Mouse (Mus musculus) adrenal gland, adult 2 months (tissue): Measurements from ENCODE around the gene Eme2. TPM values are rescaled to one million over a fixed set of nuclear protein-coding genes. Genes with fewer than 3 reads are reported as not detected.

Source experiments
- DNase-seq: peaks from one replicate; pipeline ENCODE4 v3.0.0; 2021
- polyA plus RNA-seq: library from polyadenylated mRNA; depleted of rRNA; stranded (reverse); fragments of >200 nt; gene quantifications from 2 replicates; pipeline ENCODE4 v1.2.3, GENCODE M21; 2012
- total RNA-seq, 2 experiments: library from RNA; stranded (reverse); gene quantifications; 2 replicates each; pipeline ENCODE4 v1.2.3; 2021

Gene Eme2
- total and polyA plus RNA-seq, 3 experiments = 39.9 to 58.3 (median 48.0) TPM

GRCm38 (mm10) chr17:24896241-24896992, 1.5 kb upstream of the Eme2 start, which contains the start of gene Nme3:
Gene Nme3, plus strand, starts transcription at chr17:24896500.
- peak; percentile 92 for DNase-seq

GRCm38 (mm10) chr17:24895571-24896240, 819 bp upstream of the Eme2 start:
- DNase-seq = peak; percentile 88

DNA sequence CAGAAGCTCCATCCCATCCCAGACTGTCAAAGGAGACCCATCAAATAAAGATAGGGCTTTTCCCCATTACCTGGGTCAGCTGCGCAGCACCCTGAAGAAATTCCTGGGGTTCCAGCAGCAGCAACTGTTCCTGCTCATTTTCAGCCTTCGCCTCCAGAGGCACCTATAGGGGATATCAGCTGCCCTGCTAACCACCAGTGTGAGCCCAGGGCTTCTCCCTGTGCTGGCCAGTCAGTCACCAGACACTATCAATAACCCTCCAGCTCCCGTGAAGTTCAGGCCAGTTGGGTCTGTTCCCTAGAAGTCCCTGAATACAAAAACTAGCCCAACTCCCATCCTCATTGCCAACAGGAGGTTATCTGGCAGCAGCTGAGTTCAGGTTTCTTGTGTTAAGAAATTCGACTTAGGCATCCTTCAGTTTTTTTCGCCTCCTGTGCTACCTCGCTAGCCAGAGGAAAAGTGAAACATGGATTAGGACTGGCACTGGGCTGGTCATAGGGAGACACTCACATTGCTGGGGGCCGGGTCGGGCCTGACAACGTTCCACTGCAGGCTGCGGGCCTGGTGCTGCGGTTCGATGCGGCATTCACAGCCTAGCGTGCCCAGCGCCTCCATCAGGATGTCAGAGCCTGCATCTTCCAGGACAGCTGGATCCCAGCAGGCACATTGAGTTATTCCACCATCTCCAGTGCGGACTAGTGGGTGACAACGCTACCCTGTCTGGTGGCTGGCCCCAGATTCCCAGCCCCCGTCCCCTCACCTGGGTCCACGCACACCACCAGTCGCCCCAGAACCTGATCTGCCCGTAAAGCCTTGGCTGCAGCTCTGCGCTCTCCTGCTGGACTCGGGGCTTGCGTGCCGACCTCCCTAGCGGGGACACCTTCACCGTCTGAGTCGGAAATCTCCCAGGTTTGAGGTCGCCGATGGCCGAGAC, 559 bp downstream of the Eme2 start:
- DNase-seq = peak; percentile 59

DNA sequence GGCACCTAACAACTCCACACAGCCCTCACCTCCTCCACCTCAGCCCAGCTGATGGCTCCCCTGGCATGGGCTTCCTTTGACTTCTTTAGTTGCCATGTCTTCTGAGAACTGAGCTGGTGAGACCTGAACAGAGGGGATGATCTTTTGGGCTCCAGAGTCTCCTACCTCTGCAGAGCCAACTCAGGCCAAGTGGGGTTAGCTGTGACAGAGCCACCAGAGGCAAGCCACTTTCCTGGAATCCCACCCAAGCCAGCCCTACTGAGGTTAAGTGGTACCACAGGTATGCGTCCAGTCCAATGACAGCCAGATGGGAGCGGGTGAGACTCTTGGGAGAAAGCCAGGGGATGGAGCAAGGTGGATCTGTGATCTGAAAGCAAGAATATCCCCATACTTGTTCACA, 1.6 kb downstream of the Eme2 start:
- no peak for DNase-seq

- DNase-seq = peak; percentile 6
Measured at GRCm38 (mm10) chr17:24892785-24893184, 2.1 kb downstream of the Eme2 start.

DNA sequence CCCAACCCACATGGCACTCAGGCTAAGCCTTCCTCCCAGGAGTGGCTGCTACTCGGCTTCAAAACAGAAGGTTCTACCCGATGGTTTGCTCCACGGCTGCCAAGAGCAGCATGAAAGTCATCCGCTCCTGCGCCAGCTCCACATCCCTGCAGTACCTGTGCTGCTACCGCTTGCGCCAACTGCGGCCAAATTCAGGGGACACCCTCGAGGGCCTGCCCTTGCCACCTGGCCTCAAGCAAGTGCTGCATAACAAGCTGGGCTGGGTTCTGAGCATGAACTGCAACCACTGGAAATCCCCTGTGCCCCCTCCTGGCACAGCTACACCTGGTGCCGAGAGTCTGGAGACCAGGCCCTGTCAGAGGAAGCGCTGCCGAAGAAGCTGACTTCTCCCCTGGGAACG, 3.6 kb downstream of the Eme2 start:
- DNase-seq = peak; percentile 29

- peak; percentile 29 for DNase-seq
Measured at GRCm38 (mm10) chr17:24890151-24891092, 4.5 kb downstream of the Eme2 start.

- no peak for DNase-seq
Measured at GRCm38 (mm10) chr17:24888862-24889261, 6.0 kb downstream of the Eme2 start.

DNA sequence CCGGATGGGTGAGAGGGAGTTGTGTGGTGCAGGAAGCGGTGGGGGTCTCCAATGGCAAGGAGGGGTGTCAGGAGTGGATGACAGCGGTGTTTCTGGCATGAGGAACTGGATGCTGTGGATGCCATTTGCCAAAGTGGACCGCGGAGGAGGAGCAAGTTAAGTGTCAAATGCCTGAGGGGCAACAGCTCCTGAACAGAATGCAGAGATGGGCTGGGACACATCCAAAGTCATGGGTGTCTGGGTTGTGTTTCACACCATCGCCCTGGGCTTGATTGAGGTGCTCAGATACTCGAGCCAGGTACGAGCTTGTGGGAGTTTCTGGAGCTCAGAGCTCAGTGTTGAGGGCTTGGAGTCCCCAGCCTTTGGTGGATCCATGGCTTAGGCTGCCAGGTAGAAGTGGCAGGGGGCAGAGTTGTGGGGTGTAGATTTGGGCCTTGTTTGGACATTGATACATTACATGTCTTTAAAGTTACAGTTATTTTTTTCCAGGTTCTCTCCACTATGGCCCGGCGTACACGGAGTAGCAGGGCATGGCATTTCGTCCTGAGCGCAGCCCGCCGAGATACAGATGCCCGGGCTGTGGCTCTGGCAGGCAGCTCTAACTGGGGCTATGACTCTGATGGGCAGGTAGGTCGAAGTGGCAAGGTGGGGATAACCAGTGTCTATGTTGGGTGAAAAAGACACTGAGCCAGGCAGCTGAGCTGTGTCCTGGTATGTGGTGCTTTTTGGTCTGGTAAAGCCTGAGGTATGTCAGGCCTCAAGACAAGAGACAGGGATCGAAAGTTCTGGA, 7.4 kb downstream of the Eme2 start:
- DNase-seq = no peak

- no peak for DNase-seq
Measured at GRCm38 (mm10) chr17:24886932-24887271, 8.0 kb downstream of the Eme2 start.

- peak; percentile 99 for DNase-seq
Measured at GRCm38 (mm10) chr17:24886134-24886931, 8.6 kb downstream of the Eme2 start, which contains the start of the genes Nubp2 and Spsb3. Gene Nubp2, minus strand, starts transcription at chr17:24886349. Gene Spsb3, plus strand, starts transcription at chr17:24886643.

DNA sequence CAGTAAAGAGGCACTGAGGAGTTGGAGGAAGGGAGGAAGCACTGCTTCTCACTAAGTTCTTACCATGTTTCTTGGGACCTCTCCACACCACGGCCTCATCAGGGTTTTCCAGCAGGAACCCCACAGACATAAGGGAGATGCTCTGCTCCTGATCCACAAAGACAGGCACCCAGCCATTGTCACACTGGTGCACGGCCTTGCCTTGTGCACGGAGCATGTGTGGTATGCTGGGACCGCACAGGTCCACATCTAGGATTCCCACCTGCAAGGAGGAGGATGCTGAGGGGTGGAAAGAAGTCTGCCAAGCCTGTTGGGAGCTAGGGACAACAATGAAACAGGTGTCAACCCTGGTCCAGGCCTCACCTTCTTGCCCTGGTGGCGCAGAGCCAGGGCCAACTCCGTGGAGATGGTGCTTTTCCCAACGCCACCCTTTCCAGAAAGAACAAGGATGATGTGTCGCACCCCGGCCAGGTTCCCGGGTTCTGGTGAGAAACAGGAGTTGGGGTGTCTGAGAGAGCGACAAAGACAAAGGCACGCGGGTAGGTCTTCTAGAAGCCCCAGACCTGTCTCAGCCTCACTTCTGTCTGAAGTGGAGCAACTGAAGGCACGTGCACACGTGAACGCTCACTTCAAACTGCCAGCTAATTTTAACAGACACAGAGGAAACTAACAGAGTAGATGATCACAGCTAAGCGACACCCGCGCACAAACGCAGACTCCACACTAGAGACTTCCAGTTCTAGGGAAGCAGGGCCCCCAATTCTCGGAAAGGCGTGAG, 9.3 kb downstream of the Eme2 start:
- DNase-seq = peak; percentile 29

- DNase-seq = peak; percentile 2
Measured at GRCm38 (mm10) chr17:24884391-24884790, 10.5 kb downstream of the Eme2 start.

GRCm38 (mm10) chr17:24881738-24882440, 13.0 kb downstream of the Eme2 start:
- DNase-seq = no peak

DNA sequence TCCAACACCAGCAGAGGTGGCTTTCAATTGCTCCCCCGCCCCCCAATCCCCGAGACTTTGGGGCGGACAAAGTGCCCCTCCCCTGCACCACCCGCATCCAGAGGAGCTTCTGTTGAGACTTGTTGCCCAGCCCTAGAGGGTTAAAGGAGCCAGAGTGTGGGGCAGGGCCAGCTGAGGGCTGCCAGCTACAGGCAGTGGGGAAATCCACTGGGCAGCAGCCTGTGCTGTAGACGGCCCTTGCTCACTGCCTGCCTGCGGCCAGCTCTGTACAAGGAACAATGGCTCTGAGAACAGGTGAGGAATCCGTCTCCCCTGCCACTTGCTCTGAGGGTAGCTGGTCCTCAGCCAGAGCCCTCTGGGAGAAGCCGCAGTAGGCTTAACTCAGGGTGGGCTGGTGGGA, 16.4 kb downstream of the Eme2 start:
- peak; percentile 36 for DNase-seq

DNA sequence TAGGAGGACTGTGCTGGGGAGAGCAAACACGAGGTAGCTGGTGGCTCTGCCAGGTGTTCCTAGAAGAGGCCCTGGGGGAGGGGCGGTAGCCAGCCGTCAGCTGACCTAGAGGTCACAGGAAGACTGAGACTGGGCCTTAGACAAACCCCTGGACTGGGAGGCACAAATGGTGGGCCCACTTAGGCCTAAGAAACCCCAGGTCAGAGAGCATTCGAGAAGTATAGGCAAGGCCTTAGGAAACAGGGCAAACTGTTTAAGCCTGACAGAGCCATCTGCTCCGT, 16.8 kb downstream of the Eme2 start:
- DNase-seq = peak; percentile 69

DNA sequence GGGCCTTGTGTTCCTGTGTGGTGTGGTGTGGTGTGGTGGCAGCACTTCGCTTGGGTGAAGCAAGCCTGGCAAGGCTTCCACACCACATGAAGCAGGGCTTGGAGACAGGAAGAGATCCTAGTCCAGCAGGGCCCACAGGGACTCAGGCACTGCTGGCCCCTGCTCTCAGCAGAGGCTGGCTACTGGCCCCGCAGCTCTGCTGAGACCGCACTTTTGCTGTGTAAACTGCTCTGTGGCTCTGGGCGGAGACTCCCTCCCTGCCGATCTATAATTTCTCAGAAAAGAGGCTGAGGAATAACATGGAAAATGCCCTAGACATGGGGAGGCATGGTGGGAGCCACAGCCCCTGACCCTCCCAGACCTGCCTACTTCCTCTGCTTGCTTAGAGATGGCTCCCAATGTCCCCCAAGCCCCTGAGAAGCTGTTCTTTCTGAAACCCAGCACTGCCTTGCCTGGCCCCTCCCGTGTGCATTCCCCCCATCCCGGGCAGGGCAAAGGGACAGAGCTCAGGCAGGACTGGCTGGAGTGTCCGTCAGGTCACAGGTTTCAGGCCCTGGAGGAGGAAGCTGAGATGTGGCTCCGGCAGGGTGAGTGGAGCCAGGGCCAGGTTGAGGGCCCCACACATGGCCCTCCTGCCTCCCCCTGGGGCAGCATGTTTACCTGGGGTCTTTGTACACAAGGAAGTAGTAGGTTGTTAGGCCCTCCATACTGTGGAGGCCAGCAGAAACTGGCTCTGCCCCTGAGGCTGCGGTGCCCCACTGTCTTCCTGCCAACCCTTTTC, 17.4 kb downstream of the Eme2 start:
- no peak for DNase-seq
